Mouse (Mus musculus): ENCODE measurements around the gene Zfp777.
A peak's percentile ranks its signal among the peaks of the same experiment; 100 is the strongest.

GRCm38 (mm10) chr6:48016090-48016521 lies 32.6 kb downstream of the Zfp777 start:
- TF ChIP-seq CTCF (IDR thresholded peaks at IDR 0.05; ENCODE audit: control insufficient read depth, insufficient read depth, insufficient replicate concordance, low read depth, low read length) (peak; percentile 91), POLR2A (IDR thresholded peaks at IDR 0.05; ENCODE audit: control insufficient read depth, low read depth, low read length) (peak; percentile 64; the same call in 1 of the 2 replicates)
